Mouse (Mus musculus): ENCODE measurements around the gene Tas2r119.

DNA sequence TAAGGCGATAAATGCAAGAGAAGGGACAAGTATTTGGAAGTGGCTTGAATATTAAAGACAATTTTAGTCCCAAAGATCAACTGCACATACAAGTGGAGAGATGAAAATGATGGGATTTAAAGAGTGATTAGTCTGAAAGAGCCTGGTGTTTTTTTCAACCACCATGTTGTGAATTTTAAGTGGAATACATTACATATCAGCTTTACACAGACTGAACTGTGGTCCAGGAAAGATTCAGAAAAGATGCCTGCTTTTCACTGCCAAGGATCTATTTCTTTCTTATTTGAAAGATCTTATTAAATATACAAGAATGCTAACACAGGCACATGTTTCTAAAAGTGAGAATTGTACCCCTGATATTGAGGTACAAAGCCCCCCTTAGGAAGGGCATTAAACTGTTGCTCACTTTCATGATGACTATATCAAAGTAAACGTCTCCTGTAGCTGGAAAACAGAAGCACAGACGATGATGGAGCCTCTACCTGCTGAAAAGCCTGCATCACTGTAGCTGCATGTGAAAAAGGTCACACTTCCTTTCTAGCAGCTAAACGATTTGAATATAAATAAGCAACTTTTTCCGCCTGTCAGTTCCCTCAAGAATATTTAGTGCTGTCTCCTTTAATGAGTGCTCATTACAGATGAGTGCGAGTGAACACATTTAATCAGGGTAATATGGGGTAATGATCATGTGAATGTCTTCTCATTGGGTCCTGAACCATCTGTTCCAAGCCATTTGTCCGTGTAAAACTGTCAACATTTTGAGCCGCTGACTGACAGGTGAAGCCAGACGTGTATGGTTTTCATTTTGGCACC lies 4.7 kb upstream of the Tas2r119 start:
- no peak for TF ChIP-seq CTCF (IDR thresholded peaks at IDR 0.05)
- no peak for TF ChIP-seq POLR2A (IDR thresholded peaks at IDR 0.05; ENCODE audit: insufficient read depth, low read depth, low read length)
- TF ChIP-seq EP300 (IDR thresholded peaks at IDR 0.05; ENCODE audit: insufficient read depth, low read depth, low read length), result no peak
